Mouse (Mus musculus) forebrain, embryonic 11.5 days (tissue): ENCODE data around the gene Tmem248. TPM values are rescaled to one million over a fixed set of nuclear protein-coding genes. Genes with fewer than 3 reads are reported as not detected.

Source experiments
- ATAC-seq: fragments of 200-750 bp; cut with Nextera tagmentation; replicated peaks from 2 replicates; pipeline ENCODE4 v1.8.0; 2017; ENCODE audit warnings: moderate TSS enrichment; ENCODE audit not compliant: low FRiP score
- DNase-seq: peaks from one replicate; pipeline ENCODE4 v3.0.0-alpha.2; 2017; ENCODE audit warnings: low spot score
- H3K27ac ChIP-seq: fragments of 300-500 bp; sonication (generic); 2 replicates; pipeline ENCODE4 v1.5.1; 2014; ENCODE audit warnings: low read depth, low read length
- H3K27me3 ChIP-seq: fragments of 300-500 bp; sonication (generic); 2 replicates; pipeline ENCODE4 v1.6.1; 2014; ENCODE audit warnings: mild to moderate bottlenecking, low read length, mixed read lengths; ENCODE audit not compliant: control insufficient read depth, insufficient read depth
- H3K36me3 ChIP-seq: fragments of 300-500 bp; sonication (generic); 2 replicates; pipeline ENCODE4 v1.6.1; 2014; ENCODE audit warnings: mild to moderate bottlenecking, low read length, moderate library complexity, mixed read lengths; ENCODE audit not compliant: control insufficient read depth, insufficient read depth
- H3K4me1 ChIP-seq: fragments of 300-500 bp; sonication (generic); replicated peaks from 2 replicates; pipeline ENCODE4 v1.6.1; 2014; ENCODE audit warnings: low read length, mixed read lengths; ENCODE audit not compliant: control insufficient read depth, insufficient read depth
- H3K4me2 ChIP-seq: fragments of 300-500 bp; sonication (generic); 2 replicates; pipeline ENCODE4 v1.6.1; 2014; ENCODE audit warnings: low read depth, mild to moderate bottlenecking, low read length, moderate library complexity, mixed read lengths; ENCODE audit not compliant: severe bottlenecking
- H3K4me3 ChIP-seq: fragments of 300-500 bp; sonication (generic); 2 replicates; pipeline ENCODE4 v1.5.1; 2014; ENCODE audit warnings: low read depth, low read length
- H3K9ac ChIP-seq: fragments of 300-500 bp; sonication (generic); 2 replicates; pipeline ENCODE4 v1.6.1; 2014; ENCODE audit warnings: low read length
- H3K9me3 ChIP-seq: fragments of 300-500 bp; sonication (generic); 2 replicates; pipeline ENCODE4 v1.6.1; 2016; ENCODE audit warnings: low read length, mixed read lengths; ENCODE audit not compliant: control insufficient read depth
- WGBS: fragments of 180-500 bp; shearing (Covaris S2); extraction: QIAGEN DNeasy Blood & Tissue Kit; methylation state at CpG from one replicate; pipeline ENCODE4 v1.1.7; 2014; 5-methylcytosine and 5-hydroxymethylcytosine counted together
- polyA plus RNA-seq: library from polyadenylated mRNA; unstranded; fragments of >200 nt; fragmentation: Nextera tagmentation; extraction: Ambion mirVana; gene quantifications from 2 replicates; pipeline ENCODE4 v1.2.1, GENCODE M21; 2014

Tmem248 gene
- polyA plus RNA-seq, 1 experiment from 2014 or later = 34.7 TPM

DNA sequence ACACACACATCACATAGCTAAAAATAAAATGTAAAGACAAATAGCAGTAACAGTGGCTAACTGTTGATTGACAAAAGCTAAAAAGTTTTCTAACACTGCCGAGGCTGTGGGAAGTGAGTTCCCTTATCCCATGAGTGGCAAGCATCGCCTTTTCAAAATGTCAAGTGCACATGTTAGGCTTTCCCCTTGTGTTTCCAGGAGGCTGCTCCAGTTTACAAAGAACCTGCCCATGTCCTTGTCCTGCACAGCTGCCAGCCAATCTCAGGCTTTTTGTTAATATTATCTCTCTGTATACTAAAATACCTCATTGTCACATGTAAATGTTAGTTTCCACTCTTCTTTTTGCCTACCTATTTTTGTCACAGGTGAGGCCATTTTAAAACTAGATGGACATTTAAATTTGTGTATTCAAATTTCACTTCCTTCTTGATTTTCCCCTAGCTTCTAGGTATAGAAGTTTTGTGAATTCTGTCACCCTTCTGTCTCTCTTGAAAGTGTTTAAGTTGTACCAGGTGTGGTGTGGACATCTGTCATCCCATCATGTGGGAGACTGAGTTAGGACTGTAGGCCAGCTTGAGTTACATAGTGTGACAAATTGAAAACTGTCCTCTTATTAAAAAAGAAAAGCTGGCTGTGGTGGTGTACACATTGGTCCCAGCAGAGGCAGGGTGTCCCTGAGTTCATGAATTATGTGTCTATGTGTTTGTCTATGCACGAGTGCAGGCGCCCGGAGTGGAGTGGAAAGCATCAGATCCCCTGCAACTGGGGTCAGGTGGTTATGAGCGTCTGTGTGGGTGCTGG lies 34.9 kb upstream of the Tmem248 start:
- WGBS = 91% methylated on average over 6 of the region's 6 CpGs
- Histone ChIP-seq H3K9me3 (no peaks in the 10 kb centered on the region), H3K4me2 (no peak overlapping the region), H3K36me3 (no peaks in the 10 kb centered on the region), H3K9ac (no peak overlapping the region), H3K27ac (no peak overlapping the region), H3K27me3 (no peaks in the 10 kb centered on the region), H3K4me1 (no peaks in the 10 kb centered on the region), H3K4me3 (no peak overlapping the region)
- no peak for DNase-seq
- no peak for ATAC-seq

DNA sequence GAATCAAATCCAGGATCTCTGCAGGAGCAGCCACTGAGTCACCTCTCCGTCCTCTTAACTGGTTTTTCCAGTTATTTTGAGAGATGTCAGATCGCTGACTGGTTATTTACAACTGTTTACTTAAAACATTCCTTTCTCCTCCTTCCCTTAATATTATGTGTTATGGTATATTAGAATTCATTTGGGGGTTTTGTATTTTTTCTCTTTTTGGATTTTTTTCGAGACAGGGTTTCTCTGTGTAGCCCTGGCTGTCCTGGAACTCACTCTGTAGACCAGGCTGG lies 34.4 kb upstream of the Tmem248 start:
- Histone ChIP-seq H3K36me3 (no peaks in the 10 kb centered on the region; the same call in 1 of the 2 replicates), H3K9ac (no peak overlapping the region), H3K4me3 (no peak overlapping the region), H3K4me1 (no peaks in the 10 kb centered on the region), H3K4me2 (no peak overlapping the region), H3K27me3 (no peaks in the 10 kb centered on the region), H3K27ac (no peak overlapping the region), H3K9me3 (no peaks in the 10 kb centered on the region)
- WGBS = 91% methylated on average over 3 of the region's 3 CpGs
- no peak for DNase-seq
- no peak for ATAC-seq

DNA sequence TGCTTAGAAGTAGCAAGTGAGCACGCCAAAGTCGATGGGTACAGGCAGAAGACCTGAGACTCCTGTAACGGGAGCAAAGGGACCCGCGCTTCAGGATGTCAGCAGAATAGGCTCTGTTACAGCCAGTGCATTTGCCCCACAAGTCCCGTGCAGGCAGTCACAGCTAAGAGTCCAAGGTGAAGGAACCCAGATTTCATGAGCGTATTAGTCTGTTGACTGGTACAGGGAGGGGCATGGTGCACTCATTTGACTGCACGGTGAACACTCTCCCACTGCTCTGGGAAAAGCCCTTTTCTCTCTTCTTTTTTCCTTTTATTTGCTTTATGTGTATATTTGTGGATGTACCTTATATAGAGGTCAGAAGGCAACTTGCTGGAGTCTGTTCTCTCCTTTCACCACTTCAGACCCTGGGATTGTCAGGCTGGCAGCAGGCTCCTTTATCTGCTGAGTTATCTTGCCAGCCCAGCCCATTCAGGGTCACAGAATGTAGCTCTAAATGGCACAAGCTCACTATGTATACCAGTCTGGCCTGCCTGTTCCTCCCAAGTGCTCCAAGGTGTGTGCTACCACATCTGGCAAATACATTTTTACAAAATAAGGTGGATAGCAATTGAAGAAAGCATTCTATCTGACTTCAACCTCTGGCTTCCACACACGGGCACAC lies 32.6 kb upstream of the Tmem248 start:
- Histone ChIP-seq H3K36me3 (no peaks in the 10 kb centered on the region; the same call in 1 of the 2 replicates), H3K27me3 (no peaks in the 10 kb centered on the region), H3K9me3 (no peaks in the 10 kb centered on the region), H3K4me2 (no peak overlapping the region), H3K27ac (no peak overlapping the region), H3K4me1 (no peaks in the 10 kb centered on the region), H3K9ac (no peak overlapping the region), H3K4me3 (no peak overlapping the region)
- no peak for ATAC-seq
- no peak for DNase-seq
- 93% methylated on average over 9 of the region's 9 CpGs for WGBS

DNA sequence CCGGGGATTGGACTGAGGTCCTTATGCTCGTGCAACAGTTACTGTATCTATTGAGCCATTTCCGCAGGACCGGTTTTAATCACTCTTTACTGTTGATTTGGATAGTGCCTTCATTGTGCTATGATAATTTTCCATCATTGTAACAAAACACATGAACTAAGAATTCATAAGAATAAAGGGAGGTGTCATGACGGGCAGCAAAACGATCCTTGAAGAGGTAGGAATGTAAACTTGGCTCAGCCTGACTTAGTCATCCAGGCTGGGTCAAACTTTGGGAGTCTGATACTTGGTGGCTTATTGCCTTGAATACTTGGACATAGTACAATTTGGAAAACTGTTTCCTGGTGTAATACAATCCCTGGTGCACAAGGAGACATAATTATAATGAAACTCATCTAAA lies 31.6 kb upstream of the Tmem248 start:
- Histone ChIP-seq H3K27ac (no peak overlapping the region), H3K9me3 (no peaks in the 10 kb centered on the region), H3K4me3 (no peak overlapping the region), H3K27me3 (no peaks in the 10 kb centered on the region), H3K4me1 (no peaks in the 10 kb centered on the region), H3K36me3 (no peaks in the 10 kb centered on the region; the same call in 1 of the 2 replicates), H3K9ac (no peak overlapping the region), H3K4me2 (no peak overlapping the region)
- ATAC-seq (no peak), DNase-seq (no peak)
- 90% methylated on average over 6 of the region's 6 CpGs for WGBS

DNA sequence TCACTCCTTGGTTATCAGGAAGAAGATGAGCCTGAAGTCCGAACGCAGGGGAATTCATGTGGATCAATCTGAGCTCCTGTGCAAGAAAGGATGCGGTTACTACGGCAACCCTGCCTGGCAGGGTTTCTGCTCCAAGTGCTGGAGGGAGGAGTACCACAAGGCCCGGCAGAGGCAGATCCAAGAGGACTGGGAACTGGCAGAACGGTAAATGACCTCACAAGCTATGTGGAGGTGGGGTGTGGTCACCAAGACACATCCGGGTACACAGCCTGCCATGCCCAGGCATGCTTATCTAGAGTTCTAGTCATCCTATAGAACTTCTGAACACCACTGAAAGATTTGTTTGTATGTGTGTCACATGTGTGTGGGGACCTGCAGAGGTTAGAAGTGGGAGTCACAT lies 29.5 kb upstream of the Tmem248 start:
- H3K4me2 ChIP-seq = no peak overlapping the region
- H3K27ac ChIP-seq = no peak overlapping the region
- no peaks in the 10 kb centered on the region for H3K9me3 ChIP-seq
- 52% methylated on average over 7 of the region's 7 CpGs for WGBS
- ATAC-seq (no peak), DNase-seq (no peak)
- no peaks in the 10 kb centered on the region for H3K27me3 ChIP-seq
- H3K4me3 ChIP-seq = no peak overlapping the region
- no peaks in the 10 kb centered on the region; the same call in 1 of the 2 replicates for H3K36me3 ChIP-seq
- no peak overlapping the region for H3K9ac ChIP-seq
- H3K4me1 ChIP-seq = no peaks in the 10 kb centered on the region

DNA sequence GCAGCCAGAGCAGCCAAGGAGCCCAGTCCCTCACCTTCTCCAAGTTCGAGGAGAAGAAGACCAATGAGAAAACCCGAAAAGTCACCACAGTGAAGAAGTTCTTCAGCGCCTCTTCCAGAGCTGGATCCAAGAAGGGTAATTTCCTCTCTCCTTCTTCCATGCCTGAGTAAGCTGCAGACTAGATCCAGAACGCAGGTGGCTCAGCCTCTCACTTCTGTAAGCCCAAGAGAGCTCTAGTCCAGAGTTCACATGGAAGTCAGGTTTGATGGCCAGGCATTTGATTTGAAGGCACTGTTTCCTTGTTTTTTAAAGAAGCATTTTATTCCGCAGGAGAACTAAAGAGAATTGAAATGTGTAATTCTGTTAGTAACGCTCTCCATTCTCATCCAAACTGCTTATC lies 26.0 kb upstream of the Tmem248 start:
- Histone ChIP-seq H3K27me3 (no peaks in the 10 kb centered on the region), H3K36me3 (no peaks in the 10 kb centered on the region; the same call in 1 of the 2 replicates), H3K9me3 (no peaks in the 10 kb centered on the region), H3K4me1 (no peaks in the 10 kb centered on the region), H3K27ac (no peak overlapping the region), H3K4me2 (no peak overlapping the region), H3K9ac (no peak overlapping the region), H3K4me3 (no peak overlapping the region)
- WGBS = 94% methylated on average over 6 of the region's 6 CpGs
- DNase-seq (no peak), ATAC-seq (no peak)

DNA sequence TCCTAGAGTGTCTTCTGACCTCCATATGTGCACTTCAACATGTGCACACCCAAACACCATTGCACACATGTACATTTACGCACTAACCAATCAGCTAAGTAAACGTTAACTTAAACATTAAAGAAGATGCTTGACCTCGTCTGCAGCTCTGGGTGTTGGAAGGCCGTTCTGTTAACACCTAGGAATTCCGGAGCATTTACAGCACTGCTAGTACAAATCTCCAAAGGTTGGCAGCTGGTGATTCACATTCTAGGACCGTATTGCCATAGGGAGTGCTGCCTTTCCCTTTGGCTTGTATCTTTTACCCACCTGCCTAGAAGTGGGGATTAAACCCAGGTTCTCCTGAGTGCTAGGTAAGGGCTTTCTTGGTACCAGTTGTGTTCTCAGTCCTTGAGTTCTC lies 25.0 kb upstream of the Tmem248 start:
- Histone ChIP-seq H3K27me3 (no peaks in the 10 kb centered on the region), H3K9ac (no peak overlapping the region), H3K36me3 (no peaks in the 10 kb centered on the region; the same call in 1 of the 2 replicates), H3K9me3 (no peaks in the 10 kb centered on the region), H3K4me1 (no peaks in the 10 kb centered on the region), H3K4me3 (no peak overlapping the region), H3K27ac (no peak overlapping the region), H3K4me2 (no peak overlapping the region)
- WGBS = 94% methylated on average over 6 of the region's 6 CpGs
- DNase-seq (no peak), ATAC-seq (no peak)

DNA sequence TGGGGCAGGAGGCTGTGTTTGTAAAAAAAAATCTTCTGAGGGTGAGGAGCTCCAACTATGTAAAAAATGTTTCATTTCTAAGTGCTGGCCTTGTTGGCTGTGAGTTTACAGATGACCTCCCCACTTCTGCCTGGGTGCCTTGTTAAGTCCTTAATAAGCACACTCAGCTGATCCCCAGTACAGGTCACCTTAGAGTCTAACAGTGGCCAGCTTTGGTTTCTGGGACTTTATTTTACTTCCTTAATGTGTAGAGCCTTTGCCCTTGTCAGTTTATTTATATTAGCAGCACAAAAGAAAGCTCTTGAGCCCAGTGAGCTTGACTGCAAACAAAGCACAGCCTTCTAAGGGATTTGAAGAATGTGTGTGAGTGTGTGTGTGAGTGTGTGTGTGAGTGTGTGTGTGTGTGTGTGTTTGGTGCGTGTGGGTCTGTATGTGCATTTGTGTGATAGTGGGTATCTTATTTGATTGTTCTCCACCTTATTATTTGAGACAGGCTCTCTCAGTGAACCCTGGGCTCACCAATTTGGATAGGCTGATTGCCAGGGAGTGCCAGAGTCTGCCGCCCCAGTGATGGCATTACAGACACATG lies 24.4 kb upstream of the Tmem248 start:
- Histone ChIP-seq H3K27ac (no peak overlapping the region), H3K4me2 (no peak overlapping the region), H3K4me3 (no peak overlapping the region), H3K36me3 (no peaks in the 10 kb centered on the region; the same call in 1 of the 2 replicates), H3K9ac (no peak overlapping the region), H3K4me1 (no peaks in the 10 kb centered on the region), H3K9me3 (no peaks in the 10 kb centered on the region), H3K27me3 (no peaks in the 10 kb centered on the region)
- 88% methylated on average over 2 of the region's 2 CpGs for WGBS
- DNase-seq (no peak), ATAC-seq (no peak)
